Mouse (Mus musculus) gastrocnemius, postnatal 14 days (tissue): Measurements from ENCODE around the gene Smco4. TPM values are rescaled to one million over a fixed set of nuclear protein-coding genes. Genes with fewer than 3 reads are reported as not detected.
"Not testable (repeated sequence)": the region's sequence is repeated elsewhere in the genome, so short reads cannot be mapped to it uniquely, and the experiment has no call there.

ENCODE experiments used
- DNase-seq: peaks from one replicate; pipeline ENCODE4 v3.0.0; 2021; ENCODE audit warnings: mixed read lengths
- intact Hi-C: fragments of 180-260 bp; cut with DNase I; formaldehyde crosslinking; loops from one replicate; pipeline ENCODE4 v1.15.1; 2025; ENCODE audit warnings: low total_unique reads
- total RNA-seq, 2 experiments: library from RNA; stranded (reverse); gene quantifications; 2 replicates each; pipeline ENCODE4 v1.2.3; 2021

Smco4 gene
- total RNA-seq, 2 experiments from 2014 or later, result 12.9 to 16.9 TPM

DNA sequence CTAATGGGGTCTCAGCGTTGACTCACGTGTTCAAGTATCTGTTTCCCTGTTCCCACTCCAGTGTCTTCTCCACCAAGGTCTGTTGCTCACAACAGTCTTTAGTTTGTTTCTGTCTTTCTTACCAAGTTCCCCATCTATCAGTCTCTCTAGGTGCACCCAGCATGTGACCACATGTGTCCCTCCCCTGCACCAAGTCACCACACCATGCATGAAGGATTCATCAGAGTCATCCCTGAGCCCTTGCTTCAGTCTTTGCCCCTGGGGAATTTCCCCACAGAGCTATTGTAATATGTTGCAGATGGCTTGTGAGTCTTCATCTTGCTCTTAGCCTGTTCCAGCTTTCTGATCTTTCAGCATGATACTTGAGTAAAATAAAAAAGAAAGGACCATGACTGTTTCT is 40.9 kb downstream of the Smco4 start:
- intact Hi-C loops, result no loop called here
- DNase-seq, result no peak

DNA sequence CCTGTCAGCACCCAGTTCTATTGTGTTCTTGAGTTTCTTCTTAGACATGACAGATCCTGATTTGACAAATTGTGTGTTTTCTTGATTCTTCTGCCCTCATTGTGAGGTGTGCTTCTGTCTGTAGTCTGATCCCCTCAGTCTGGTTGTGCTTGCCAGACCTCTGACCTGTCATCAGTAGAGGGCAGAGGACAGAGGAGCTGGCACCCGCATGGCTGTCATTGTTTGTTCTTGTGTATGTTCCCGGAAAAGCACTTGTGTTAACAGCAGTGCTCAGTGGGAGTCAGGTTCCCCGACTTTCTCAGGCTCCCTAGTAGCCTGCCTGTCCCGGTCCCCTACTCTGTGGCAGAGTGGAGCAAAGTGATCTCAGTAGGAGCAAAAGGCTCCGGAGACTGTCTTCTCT is 42.2 kb downstream of the Smco4 start:
- intact Hi-C loops, result loop anchor here (5.0 kb wide), 1 partner anchor 38 kb away; no protein-coding TSS in a partner anchor
- DNase-seq, result no peak

DNA sequence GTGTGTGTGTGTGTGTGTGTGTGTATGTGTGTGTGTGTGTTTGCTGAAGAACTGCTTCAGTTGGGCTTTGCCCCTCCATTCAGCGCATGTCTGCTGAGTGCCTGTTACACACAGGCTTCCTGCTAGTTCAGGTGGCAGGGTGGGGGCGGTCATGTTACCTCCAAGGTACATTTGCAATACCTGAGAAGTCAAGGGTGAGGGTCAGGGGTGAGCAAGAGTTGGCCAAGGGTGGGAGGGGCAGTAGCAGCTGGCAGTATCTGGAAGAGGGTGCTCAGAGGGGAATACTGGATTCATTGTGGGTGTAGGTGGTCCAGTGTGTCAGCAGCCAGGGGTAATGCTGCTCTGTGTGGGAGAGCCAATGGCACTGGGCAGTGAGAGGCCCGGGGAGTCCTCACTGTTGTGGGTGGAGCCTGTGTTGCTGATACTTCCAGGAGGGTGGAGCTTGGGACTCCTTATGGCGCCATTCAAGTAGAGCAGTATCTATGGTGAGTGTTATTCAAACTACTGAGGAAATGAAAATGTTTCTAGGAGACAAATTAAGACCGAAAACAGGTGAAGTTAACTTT is 43.7 kb downstream of the Smco4 start:
- DNase-seq, result no peak
- intact Hi-C loops, result loop anchor here (5.0 kb wide), 1 partner anchor 40 kb away; no protein-coding TSS in a partner anchor

- no peak for DNase-seq
- intact Hi-C loops, result loop anchor here (5.0 kb wide), 1 partner anchor 40 kb away; no protein-coding TSS in a partner anchor
Measured at GRCm38 (mm10) chr9:15537455-15538048, 44.3 kb downstream of the Smco4 start.

GRCm38 (mm10) chr9:15538979-15539533 is 45.8 kb downstream of the Smco4 start:
- intact Hi-C loops, result loop anchor here (5.0 kb wide), 1 partner anchor 42 kb away; no protein-coding TSS in a partner anchor
- DNase-seq, result no peak

DNA sequence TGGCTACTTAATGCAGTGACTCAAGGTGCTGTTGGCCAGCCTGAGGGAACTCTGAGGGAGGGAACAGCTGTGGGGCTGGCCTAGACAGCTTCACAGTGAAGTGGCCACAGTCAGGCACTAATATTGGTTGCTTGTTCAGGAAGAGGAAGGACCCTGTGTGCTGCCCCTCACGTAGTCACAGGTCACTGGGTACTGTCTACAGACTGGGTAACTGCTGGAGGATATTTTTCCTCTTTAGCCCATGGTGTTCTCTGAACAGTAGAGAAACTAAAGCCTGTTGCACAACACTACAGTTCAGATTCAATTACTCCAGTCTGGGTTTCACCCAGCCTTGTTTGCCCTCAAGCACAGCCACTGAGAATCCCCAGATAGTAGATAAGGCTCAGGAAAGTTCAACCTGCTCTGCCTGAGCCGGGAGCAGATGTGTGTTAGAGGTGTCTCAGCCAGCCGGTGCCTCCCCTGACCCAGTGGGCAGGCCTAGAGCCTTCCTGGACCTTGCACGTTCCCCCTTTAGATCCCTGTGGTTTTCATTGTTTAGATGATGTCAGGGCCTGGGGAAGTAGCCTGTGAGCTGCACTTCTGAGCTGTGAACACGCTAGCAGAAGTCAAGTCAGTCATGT is 48.6 kb downstream of the Smco4 start:
- DNase-seq, result no peak
- intact Hi-C loops, result no loop called here

GRCm38 (mm10) chr9:15550461-15550961 is 57.3 kb downstream of the Smco4 start:
- DNase-seq, result no peak
- intact Hi-C loops, result no loop called here

- intact Hi-C loops, result not testable (repeated sequence)
Measured at GRCm38 (mm10) chr9:15551073-15551472, 57.8 kb downstream of the Smco4 start.

GRCm38 (mm10) chr9:15551933-15552851 is 59.0 kb downstream of the Smco4 start:
- DNase-seq, result no peak
- intact Hi-C loops, result no loop called here

More at GRCm38 (mm10) chr9:15551073-15551472, 57.8 kb downstream of the Smco4 start:
- DNase-seq, result not testable (repeated sequence)

GRCm38 (mm10) chr9:15553322-15553721 is 60.1 kb downstream of the Smco4 start:
- intact Hi-C loops, result no loop called here
- no peak for DNase-seq

GRCm38 (mm10) chr9:15560451-15560850 is 67.2 kb downstream of the Smco4 start:
- intact Hi-C loops, result no loop called here
- DNase-seq, result no peak

GRCm38 (mm10) chr9:15562353-15562752 is 69.1 kb downstream of the Smco4 start:
- DNase-seq, result no peak

DNA sequence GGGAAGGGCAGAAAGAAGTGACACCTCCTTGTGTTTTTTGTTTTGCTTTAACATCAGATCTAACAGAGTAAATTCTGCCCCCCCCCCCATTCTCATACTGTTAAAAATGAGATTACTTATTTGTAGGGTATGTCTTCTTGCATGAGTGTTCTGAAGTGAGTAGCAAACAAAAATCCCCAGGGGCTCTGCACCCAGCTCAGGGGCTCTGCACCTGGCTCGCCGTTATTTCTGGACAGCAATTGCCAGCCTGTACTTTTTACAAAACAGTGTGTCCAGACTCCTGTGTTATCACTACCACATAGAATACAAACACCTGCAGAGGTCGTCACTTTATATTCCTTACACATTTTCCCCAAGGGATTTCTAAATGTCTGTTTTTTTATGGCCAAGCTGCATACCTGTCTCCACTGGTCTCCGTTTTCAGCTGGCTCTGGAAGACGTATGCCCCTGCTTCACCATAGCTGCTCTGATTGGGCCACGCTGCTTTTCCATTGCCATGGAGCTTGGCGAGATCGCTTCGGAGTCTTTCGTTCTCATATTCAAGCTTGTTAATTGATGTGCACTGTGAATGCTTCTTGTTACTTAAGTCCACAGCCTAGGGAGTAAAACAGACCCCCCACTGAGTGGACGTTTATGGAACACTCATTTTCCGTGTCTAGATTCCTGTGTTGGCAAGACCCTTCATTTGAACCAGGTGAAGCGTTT is 81.7 kb downstream of the Smco4 start:
- intact Hi-C loops, result no loop called here
- no peak for DNase-seq

More at GRCm38 (mm10) chr9:15562353-15562752, 69.1 kb downstream of the Smco4 start:
- intact Hi-C loops, result no loop called here

GRCm38 (mm10) chr9:15578427-15578826 is 85.2 kb downstream of the Smco4 start:
- intact Hi-C loops, result no loop called here
- DNase-seq, result no peak

- intact Hi-C loops, result no loop called here
- no peak for DNase-seq
Measured at GRCm38 (mm10) chr9:15578946-15579345, 85.7 kb downstream of the Smco4 start.

- no peak for DNase-seq
- intact Hi-C loops, result no loop called here
Measured at GRCm38 (mm10) chr9:15580176-15580575, 86.9 kb downstream of the Smco4 start.

DNA sequence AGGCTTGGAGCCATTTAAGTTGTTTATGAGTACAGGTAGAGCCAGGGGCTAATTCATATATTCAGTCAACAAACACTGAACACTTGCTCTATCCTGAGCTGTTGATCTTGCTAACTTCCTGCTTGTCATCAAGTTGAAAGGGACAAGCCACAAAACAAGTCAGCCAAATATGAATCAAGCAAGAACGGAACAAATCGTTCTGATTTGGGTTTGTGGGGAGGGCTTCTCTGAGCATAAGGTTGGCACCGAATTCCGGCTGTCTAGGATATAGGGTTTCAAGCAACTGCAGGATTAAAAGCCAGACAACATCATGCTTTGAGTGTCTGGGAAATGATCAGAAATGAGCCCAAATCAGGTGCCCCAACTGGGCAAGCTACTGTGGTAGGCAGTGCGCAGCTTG is 88.8 kb downstream of the Smco4 start:
- no peak for DNase-seq
- intact Hi-C loops, result no loop called here

- no peak for DNase-seq
- intact Hi-C loops, result no loop called here
Measured at GRCm38 (mm10) chr9:15584209-15584608, 91.0 kb downstream of the Smco4 start.

DNA sequence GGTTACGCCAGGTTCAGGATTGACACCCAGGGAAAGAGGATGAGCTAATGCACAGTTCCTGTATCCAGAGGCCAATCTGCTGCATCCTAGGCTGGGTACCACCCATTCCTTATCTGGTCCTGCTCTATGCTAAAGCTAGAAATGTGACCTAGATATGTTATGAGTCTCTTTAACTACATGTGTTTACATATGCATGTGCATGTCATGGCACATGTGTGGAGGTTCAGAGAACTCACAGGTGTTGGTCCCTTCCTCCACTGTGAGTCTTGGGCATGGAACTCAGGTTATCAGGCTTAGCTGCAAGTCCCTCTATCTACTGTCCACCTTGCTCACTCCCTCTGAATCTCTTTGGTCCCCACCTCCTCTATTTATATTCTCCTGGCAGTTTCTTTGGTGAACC is 92.7 kb downstream of the Smco4 start:
- intact Hi-C loops, result no loop called here
- no peak for DNase-seq
